ENCODE assay signal across 18 mouse cellular contexts in the genomic region with DNA sequence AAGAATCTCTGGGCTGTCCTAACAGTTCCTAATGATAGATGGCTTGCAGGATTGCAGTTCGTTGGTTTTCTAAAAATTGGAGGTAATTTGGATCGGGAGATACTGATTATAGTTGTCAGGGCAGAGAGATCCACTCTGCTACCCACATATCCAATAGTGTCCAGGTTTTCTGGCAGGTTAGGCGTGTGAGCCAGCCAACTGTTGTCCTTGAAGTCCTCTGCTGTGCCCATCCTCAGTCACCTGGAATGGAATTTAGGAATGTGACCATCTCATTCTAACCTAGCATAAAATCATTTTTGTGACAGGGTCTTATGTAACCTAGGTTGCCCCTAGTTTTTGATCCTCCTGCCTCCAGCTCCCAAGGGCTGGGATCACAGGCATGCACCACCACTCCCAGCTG. TPM values are rescaled to one million over a fixed set of nuclear protein-coding genes. Genes with fewer than 3 reads are reported as not detected.
"Had no signal": no experiment of that assay in that cellular context is flagged by ENCODE, and none has a peak within 500 bp of the region (broad histone marks: within the 10 kb centered on the region; RNA-seq: fewer than 3 reads in every experiment).

No protein-coding gene starts in this region.

- H3K27ac ChIP-seq: limb, embryonic 15.5 days; liver, embryonic 12.5 days; lung, embryonic 15.5 days; macrophage; neural tube, embryonic 13.5 days had no signal

- H3K9ac ChIP-seq: limb, embryonic 15.5 days; liver, embryonic 12.5 days; lung, embryonic 15.5 days; neural tube, embryonic 13.5 days had no signal

- H3K27me3 ChIP-seq: limb, embryonic 15.5 days; liver, embryonic 12.5 days; lung, embryonic 15.5 days; neural tube, embryonic 13.5 days had no signal

- H3K4me3 ChIP-seq: limb, embryonic 15.5 days; liver, embryonic 12.5 days; lung, embryonic 15.5 days; megakaryocyte, embryonic 14.5 days; neural tube, embryonic 13.5 days had no signal

- H3K4me1 ChIP-seq: limb, embryonic 15.5 days; liver, embryonic 12.5 days; lung, embryonic 15.5 days; neural tube, embryonic 13.5 days had no signal

- H3K36me3 ChIP-seq: limb, embryonic 15.5 days; liver, embryonic 12.5 days; lung, embryonic 15.5 days; neural tube, embryonic 13.5 days had no signal

- ATAC-seq: liver, embryonic 12.5 days; midbrain, embryonic 16.5 days had no signal

- H3K4me2 ChIP-seq: limb, embryonic 15.5 days; liver, embryonic 12.5 days; lung, embryonic 15.5 days; midbrain, embryonic 11.5 days; neural tube, embryonic 13.5 days had no signal

- H3K9me3 ChIP-seq: limb, embryonic 15.5 days; liver, embryonic 12.5 days; lung, embryonic 15.5 days; neural tube, embryonic 13.5 days had no signal

- DNase-seq: lung, postnatal 14 days; retina, postnatal 1 day; right cerebral cortex, postnatal 4 days; spleen, adult 18-20 months; thymus, adult 18-20 months; thymus, postnatal 14 days had no signal

RNA-seq across cellular contexts. Expression of gene Rcvrn, which starts 51.7 kb away (rescaled TPM):
- polyA plus RNA-seq: kidney, embryonic 16.5 days; limb, embryonic 11.5 days; limb, embryonic 15.5 days; liver, embryonic 12.5 days; liver, embryonic 16.5 days; lung, embryonic 15.5 days; macrophage; midbrain, embryonic 11.5 days; midbrain, embryonic 16.5 days; neural tube, embryonic 13.5 days; stomach, embryonic 14.5 days had no signal
